Mouse (Mus musculus) olfactory bulb, adult 2 months (tissue): ENCODE results near the gene Fgfr2.

Experiments
- CTCF ChIP-seq: fragments of 200-500 bp; IDR thresholded peaks from 2 replicates; pipeline ENCODE4 v1.5.1; 2012; ENCODE audit warnings: low read depth, mild to moderate bottlenecking, low read length, moderate library complexity; ENCODE audit not compliant: insufficient read depth
- POLR2A ChIP-seq: fragments of 200-500 bp; IDR thresholded peaks from 2 replicates; pipeline ENCODE4 v1.6.1; 2012; ENCODE audit warnings: mild to moderate bottlenecking, low read depth, low read length, moderate library complexity; ENCODE audit not compliant: insufficient read depth

DNA sequence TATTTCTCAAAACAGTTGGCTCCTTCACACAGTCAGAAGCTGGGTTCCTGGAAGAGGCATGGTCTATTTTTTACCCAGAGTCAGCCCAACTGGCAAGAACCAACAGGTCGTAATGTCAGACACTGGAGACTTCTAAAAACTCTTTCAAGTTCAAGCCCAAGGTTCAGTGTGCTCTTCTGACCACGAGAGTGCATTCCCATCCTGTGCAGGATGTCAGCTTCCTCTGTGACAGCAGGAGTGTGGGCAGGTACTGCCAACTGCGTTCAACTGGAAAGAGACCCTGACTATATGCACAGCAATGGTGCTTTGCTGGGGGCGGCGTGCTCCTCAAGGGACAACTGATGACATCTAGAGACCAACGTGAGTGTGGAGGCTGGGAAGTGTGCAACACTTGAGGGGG is 1034.5 kb downstream of the Fgfr2 start:
- TF ChIP-seq POLR2A (no peak), CTCF (no peak)
